Mouse (Mus musculus) MEL (cell line): ENCODE results near the gene Gzmm.
A peak's percentile ranks its signal among the peaks of the same experiment; 100 is the strongest.

ENCODE experiments used
- CTCF ChIP-seq, 3 experiments: IDR thresholded peaks in 2 of 3; conservative IDR thresholded peaks in 1 of 3; 2 replicates each; pipeline ENCODE4 v1.5.1; 2011 to 2012; ENCODE audit warnings: low read length in 3 of 3, low read depth in 2 of 3, mild to moderate bottlenecking in 2 of 3, improper control_type of control experiment in 1 of 3, inconsistent platforms in 1 of 3, mixed read lengths in 1 of 3, moderate library complexity in 1 of 3; ENCODE audit not compliant: control insufficient read depth in 1 of 3, insufficient read depth in 1 of 3, poor library complexity in 1 of 3, severe bottlenecking in 1 of 3
- EP300 ChIP-seq, 2 experiments: IDR thresholded peaks; 2 replicates each; pipeline ENCODE4 v1.6.1; 2011; ENCODE audit warnings: improper control_type of control experiment in 2 of 2, low read length in 2 of 2, low read depth in 1 of 2, mild to moderate bottlenecking in 1 of 2
- ETS1 ChIP-seq: IDR thresholded peaks from 2 replicates; pipeline ENCODE4 v1.6.1; 2012; ENCODE audit warnings: low read depth, mild to moderate bottlenecking, inconsistent platforms, low read length, improper control_type of control experiment, moderate library complexity
- GATA1 ChIP-seq: IDR thresholded peaks from 2 replicates; pipeline ENCODE4 v1.6.1; 2011; ENCODE audit warnings: low read depth, low read length, improper control_type of control experiment
- MYC ChIP-seq: IDR thresholded peaks from 2 replicates; pipeline ENCODE4 v1.6.1; 2011; ENCODE audit warnings: low read depth, mild to moderate bottlenecking, low read length, improper control_type of control experiment, moderate library complexity
- POLR2A ChIP-seq, 2 experiments: IDR thresholded peaks; 2 replicates each; pipeline ENCODE4 v1.6.1; 2011 to 2012; ENCODE audit warnings: low read length in 2 of 2, mild to moderate bottlenecking in 2 of 2, control low read depth in 1 of 2, improper control_type of control experiment in 1 of 2, low read depth in 1 of 2, moderate library complexity in 1 of 2; ENCODE audit not compliant: control insufficient read depth in 1 of 2, insufficient read depth in 1 of 2, poor library complexity in 1 of 2
- POLR2AphosphoS5 ChIP-seq: IDR thresholded peaks from 2 replicates; pipeline ENCODE4 v1.6.1; 2012; ENCODE audit warnings: low read depth, borderline replicate concordance, mild to moderate bottlenecking, inconsistent platforms, low read length, moderate library complexity, mixed read lengths

GRCm38 (mm10) chr10:79664131-79664665 lies 24.6 kb upstream of the Gzmm start, which contains the start of gene Madcam1:
- TF ChIP-seq POLR2AphosphoS5 (no peak), GATA1 (no peak), CTCF (IDR thresholded peaks at IDR 0.05 in 2 of 3, conservative IDR thresholded peaks at IDR 0.05 in 1 of 3; ENCODE audit: control insufficient read depth in 1 of 3, insufficient read depth in 1 of 3, low read depth in 2 of 3, low read length in 3 of 3, poor library complexity in 1 of 3, severe bottlenecking in 1 of 3) (peak; percentile 79 to 96 (median 95)), MYC (no peak), EP300 (IDR thresholded peaks at IDR 0.05; ENCODE audit: low read depth in 1 of 2, low read length in 2 of 2) (no peak), ETS1 (no peak), POLR2A (IDR thresholded peaks at IDR 0.05; ENCODE audit: control insufficient read depth in 1 of 2, insufficient read depth in 1 of 2, low read depth in 1 of 2, low read length in 2 of 2, poor library complexity in 1 of 2) (no peak)
